Mouse (Mus musculus) heart, embryonic 16.5 days (tissue): Measurements from ENCODE around the gene Nedd4. TPM values are rescaled to one million over a fixed set of nuclear protein-coding genes. Genes with fewer than 3 reads are reported as not detected.

ENCODE experiments used
- ATAC-seq: fragments of 200-750 bp; cut with Nextera tagmentation; replicated peaks from 2 replicates; pipeline ENCODE4 v1.8.0; 2017; ENCODE audit warnings: moderate number of reproducible peaks; ENCODE audit not compliant: insufficient read depth, low FRiP score; ENCODE audit errors: extremely low read depth
- H3K27ac ChIP-seq: fragments of 300-500 bp; sonication (generic); 2 replicates; pipeline ENCODE4 v1.5.1; 2014; ENCODE audit warnings: mild to moderate bottlenecking, low read length, control low read depth, moderate library complexity
- H3K27me3 ChIP-seq: fragments of 300-500 bp; sonication (generic); 2 replicates; pipeline ENCODE4 v1.6.1; 2014; ENCODE audit warnings: low read length, mixed read lengths; ENCODE audit not compliant: control insufficient read depth, insufficient read depth
- H3K36me3 ChIP-seq: fragments of 300-500 bp; sonication (generic); 2 replicates; pipeline ENCODE4 v1.6.1; 2014; ENCODE audit not compliant: control insufficient read depth, insufficient read depth
- H3K4me1 ChIP-seq: fragments of 300-500 bp; sonication (generic); 2 replicates; pipeline ENCODE4 v1.6.1; 2014; ENCODE audit warnings: low read length, mixed read lengths; ENCODE audit not compliant: control insufficient read depth, insufficient read depth
- H3K4me2 ChIP-seq: fragments of 300-500 bp; sonication (generic); 2 replicates; pipeline ENCODE4 v1.6.1; 2014; ENCODE audit warnings: low read depth, mild to moderate bottlenecking, control low read depth, low read length
- H3K4me3 ChIP-seq: fragments of 300-500 bp; sonication (generic); 2 replicates; pipeline ENCODE4 v1.5.1; 2014; ENCODE audit warnings: mild to moderate bottlenecking, control low read depth, low read length
- H3K9ac ChIP-seq: fragments of 300-500 bp; sonication (generic); 2 replicates; pipeline ENCODE4 v1.6.1; 2014; ENCODE audit warnings: low read length, control low read depth
- H3K9me3 ChIP-seq: fragments of 300-500 bp; sonication (generic); replicated peaks from 2 replicates; pipeline ENCODE4 v1.6.1; 2016; ENCODE audit warnings: low read length; ENCODE audit not compliant: control insufficient read depth
- WGBS: fragments of 180-500 bp; shearing (Covaris S2); extraction: QIAGEN DNeasy Blood & Tissue Kit; methylation state at CpG from one replicate; pipeline ENCODE4 v1.1.7; 2014; 5-methylcytosine and 5-hydroxymethylcytosine counted together
- polyA plus RNA-seq: library from polyadenylated mRNA; unstranded; fragments of >200 nt; fragmentation: Nextera tagmentation; extraction: Ambion mirVana; gene quantifications from 2 replicates; pipeline ENCODE4 v1.2.1, GENCODE M21; 2015

The Nedd4 gene
- polyA plus RNA-seq, 1 experiment from 2014 or later: 428 TPM

- Histone ChIP-seq H3K9me3 (no peaks in the 10 kb centered on the region), H3K4me2 (no peak overlapping the region), H3K4me3 (no peak overlapping the region), H3K27me3 (no peaks in the 10 kb centered on the region), H3K4me1 (peaks cover 24% of the 10 kb centered on the region), H3K36me3 (no peaks in the 10 kb centered on the region), H3K9ac (no peak overlapping the region), H3K27ac (no peak overlapping the region)
- no peak for ATAC-seq
- WGBS: 29% methylated on average over 11 of the region's 11 CpGs
Measured at GRCm38 (mm10) chr9:72779004-72779403, 116.9 kb downstream of the Nedd4 start.

- Histone ChIP-seq H3K4me3 (peak overlapping the region; percentile 10; the same call in 1 of the 2 replicates), H3K36me3 (no peaks in the 10 kb centered on the region), H3K27me3 (no peaks in the 10 kb centered on the region), H3K4me2 (peak overlapping the region; percentile 51), H3K27ac (peak overlapping the region; percentile 47), H3K9ac (no peak overlapping the region), H3K9me3 (no peaks in the 10 kb centered on the region), H3K4me1 (peaks cover 24% of the 10 kb centered on the region)
- 12% methylated on average over 4 of the region's 4 CpGs for WGBS
- 0 out of 2 replicates have a peak, but pooled peaks have one; percentile 28 for ATAC-seq
Measured at GRCm38 (mm10) chr9:72779733-72780132, 117.6 kb downstream of the Nedd4 start.

- Histone ChIP-seq H3K27ac (peak overlapping the region; percentile 47; the same call in 1 of the 2 replicates), H3K4me2 (peak overlapping the region; percentile 51), H3K36me3 (no peaks in the 10 kb centered on the region), H3K4me1 (peaks cover 24% of the 10 kb centered on the region), H3K4me3 (no peak overlapping the region), H3K9me3 (no peaks in the 10 kb centered on the region), H3K27me3 (no peaks in the 10 kb centered on the region), H3K9ac (0 out of 2 replicates have a peak overlapping the region, but pooled peaks have one; percentile 12)
- ATAC-seq: peak; percentile 56; the same call in 1 of the 2 replicates
- WGBS: 10% methylated on average over 5 of the region's 5 CpGs
Measured at GRCm38 (mm10) chr9:72780694-72781093, 118.5 kb downstream of the Nedd4 start.

- 22% methylated on average over 4 of the region's 4 CpGs for WGBS
- Histone ChIP-seq H3K4me1 (peaks cover 26% of the 10 kb centered on the region), H3K27ac (no peak overlapping the region), H3K27me3 (no peaks in the 10 kb centered on the region), H3K4me2 (peak overlapping the region; percentile 44; the same call in 1 of the 2 replicates), H3K36me3 (no peaks in the 10 kb centered on the region), H3K9me3 (no peaks in the 10 kb centered on the region), H3K4me3 (no peak overlapping the region), H3K9ac (no peak overlapping the region)
- no peak for ATAC-seq
Measured at GRCm38 (mm10) chr9:72781466-72781865, 119.3 kb downstream of the Nedd4 start.

- Histone ChIP-seq H3K36me3 (no peaks in the 10 kb centered on the region), H3K27ac (no peak overlapping the region), H3K9me3 (no peaks in the 10 kb centered on the region), H3K27me3 (no peaks in the 10 kb centered on the region), H3K4me1 (peaks cover 26% of the 10 kb centered on the region), H3K9ac (no peak overlapping the region), H3K4me2 (no peak overlapping the region), H3K4me3 (no peak overlapping the region)
- no peak for ATAC-seq
- 20% methylated on average over 8 of the region's 8 CpGs for WGBS
Measured at GRCm38 (mm10) chr9:72782121-72782520, 120.0 kb downstream of the Nedd4 start.

- WGBS: 91% methylated on average over 1 of the region's 1 CpGs
- no peak overlapping the region for H3K27ac ChIP-seq
- no peak overlapping the region for H3K4me2 ChIP-seq
- no peaks in the 10 kb centered on the region for H3K9me3 ChIP-seq
- no peak overlapping the region for H3K9ac ChIP-seq
- no peak for ATAC-seq
- no peaks in the 10 kb centered on the region for H3K36me3 ChIP-seq
- H3K4me3 ChIP-seq: no peak overlapping the region
- H3K4me1 ChIP-seq: peaks cover 19% of the 10 kb centered on the region
- H3K27me3 ChIP-seq: no peaks in the 10 kb centered on the region
Measured at GRCm38 (mm10) chr9:72787732-72788131, 125.6 kb downstream of the Nedd4 start.

- Histone ChIP-seq H3K9me3 (peaks cover 3% of the 10 kb centered on the region; the same call in 1 of the 2 replicates), H3K4me2 (no peak overlapping the region), H3K27me3 (no peaks in the 10 kb centered on the region), H3K36me3 (no peaks in the 10 kb centered on the region), H3K4me1 (peaks cover 19% of the 10 kb centered on the region), H3K27ac (peak overlapping the region; percentile 23; the same call in 1 of the 2 replicates), H3K4me3 (no peak overlapping the region), H3K9ac (no peak overlapping the region)
- no peak for ATAC-seq
- WGBS: 47% methylated on average over 14 of the region's 14 CpGs
Measured at GRCm38 (mm10) chr9:72790530-72791212, 128.5 kb downstream of the Nedd4 start.

GRCm38 (mm10) chr9:72791213-72791582, 129.1 kb downstream of the Nedd4 start:
- no peak overlapping the region for H3K27ac ChIP-seq

GRCm38 (mm10) chr9:72791681-72792080, 129.5 kb downstream of the Nedd4 start:
- Histone ChIP-seq H3K4me3 (no peak overlapping the region; the same call in 1 of the 2 replicates), H3K27ac (no peak overlapping the region), H3K9ac (no peak overlapping the region)

More at GRCm38 (mm10) chr9:72791213-72791582, 129.1 kb downstream of the Nedd4 start:
- Histone ChIP-seq H3K36me3 (no peaks in the 10 kb centered on the region), H3K4me1 (peaks cover 18% of the 10 kb centered on the region), H3K9ac (no peak overlapping the region), H3K27me3 (no peaks in the 10 kb centered on the region), H3K4me2 (peak overlapping the region; percentile 53), H3K9me3 (peaks cover 3% of the 10 kb centered on the region; the same call in 1 of the 2 replicates), H3K4me3 (peak overlapping the region; percentile 11; the same call in 1 of the 2 replicates)
- 26% methylated on average over 10 of the region's 10 CpGs for WGBS
- ATAC-seq: no peak

More at GRCm38 (mm10) chr9:72791681-72792080, 129.5 kb downstream of the Nedd4 start:
- H3K27me3 ChIP-seq: no peaks in the 10 kb centered on the region
- ATAC-seq: no peak
- peaks cover 17% of the 10 kb centered on the region for H3K4me1 ChIP-seq
- H3K36me3 ChIP-seq: no peaks in the 10 kb centered on the region
- 7% methylated on average over 6 of the region's 6 CpGs for WGBS
- peak overlapping the region; percentile 53 for H3K4me2 ChIP-seq
- H3K9me3 ChIP-seq: peaks cover 3% of the 10 kb centered on the region; the same call in 1 of the 2 replicates
